Mouse (Mus musculus) olfactory bulb, adult 2 months (tissue): ENCODE data around the gene Col9a2.

Experiments used
- CTCF ChIP-seq: fragments of 200-500 bp; IDR thresholded peaks from 2 replicates; pipeline ENCODE4 v1.5.1; 2012; ENCODE audit warnings: low read depth, mild to moderate bottlenecking, low read length, moderate library complexity; ENCODE audit not compliant: insufficient read depth
- POLR2A ChIP-seq: fragments of 200-500 bp; IDR thresholded peaks from 2 replicates; pipeline ENCODE4 v1.6.1; 2012; ENCODE audit warnings: mild to moderate bottlenecking, low read depth, low read length, moderate library complexity; ENCODE audit not compliant: insufficient read depth

DNA sequence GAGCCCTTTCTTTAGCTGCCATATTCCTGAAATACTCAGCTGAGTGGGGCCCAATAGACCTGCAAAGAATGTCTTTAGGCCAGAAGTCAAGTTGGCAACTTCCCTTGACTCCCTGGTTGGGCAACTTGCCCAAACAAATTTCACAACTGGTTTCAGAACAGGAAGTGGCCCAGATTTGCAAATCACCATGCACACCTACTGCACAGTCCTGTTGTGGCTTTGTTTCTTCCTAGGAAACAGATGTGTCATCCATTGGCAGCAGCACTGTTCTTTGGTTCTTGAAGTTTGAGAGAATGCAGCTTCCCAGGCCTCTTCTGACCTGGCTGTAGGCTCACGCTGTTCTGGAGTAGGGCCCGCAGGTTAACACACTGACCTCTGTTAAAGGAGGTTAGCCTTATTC, 15.2 kb upstream of the Col9a2 start:
- TF ChIP-seq CTCF (no peak), POLR2A (no peak)
